Mouse (Mus musculus) adrenal gland, postnatal 36 days (tissue): ENCODE results near the gene Fam78b. TPM values are rescaled to one million over a fixed set of nuclear protein-coding genes. Genes with fewer than 3 reads are reported as not detected.
A peak's percentile ranks its signal among the peaks of the same experiment; 100 is the strongest.

ENCODE experiments used
- DNase-seq, 2 experiments: peaks; one replicate each; pipeline ENCODE4 v3.0.0; 2021; ENCODE audit warnings: mixed read lengths in 1 of 2
- long read RNA-seq, 2 experiments: library from polyadenylated mRNA; stranded (forward); transcript quantifications; one replicate each; pipeline ENCODE4 v2.0.0; 2021; ENCODE audit warnings: borderline sequencing depth in 2 of 2
- total RNA-seq, 2 experiments: library from RNA; stranded (reverse); gene quantifications; 2 replicates each; pipeline ENCODE4 v1.2.3; 2021

Gene Fam78b
- total RNA-seq, result 10 to 100 TPM in 1 of 2 experiments, 1 to 10 TPM in 1; 5.8 to 14.1 TPM
- long read RNA-seq, experiment 1, full-length matches to known transcripts, result 6 of 7 reads
- long read RNA-seq, experiment 1, partial matches to known transcripts, result 0 of 7 reads
- long read RNA-seq, experiment 1, other reads (novel, unspliced or antisense), result 1 of 7 reads
- long read RNA-seq, experiment 2, partial matches to known transcripts, result 0 of 2 reads
- long read RNA-seq, experiment 2, other reads (novel, unspliced or antisense), result 0 of 2 reads

DNA sequence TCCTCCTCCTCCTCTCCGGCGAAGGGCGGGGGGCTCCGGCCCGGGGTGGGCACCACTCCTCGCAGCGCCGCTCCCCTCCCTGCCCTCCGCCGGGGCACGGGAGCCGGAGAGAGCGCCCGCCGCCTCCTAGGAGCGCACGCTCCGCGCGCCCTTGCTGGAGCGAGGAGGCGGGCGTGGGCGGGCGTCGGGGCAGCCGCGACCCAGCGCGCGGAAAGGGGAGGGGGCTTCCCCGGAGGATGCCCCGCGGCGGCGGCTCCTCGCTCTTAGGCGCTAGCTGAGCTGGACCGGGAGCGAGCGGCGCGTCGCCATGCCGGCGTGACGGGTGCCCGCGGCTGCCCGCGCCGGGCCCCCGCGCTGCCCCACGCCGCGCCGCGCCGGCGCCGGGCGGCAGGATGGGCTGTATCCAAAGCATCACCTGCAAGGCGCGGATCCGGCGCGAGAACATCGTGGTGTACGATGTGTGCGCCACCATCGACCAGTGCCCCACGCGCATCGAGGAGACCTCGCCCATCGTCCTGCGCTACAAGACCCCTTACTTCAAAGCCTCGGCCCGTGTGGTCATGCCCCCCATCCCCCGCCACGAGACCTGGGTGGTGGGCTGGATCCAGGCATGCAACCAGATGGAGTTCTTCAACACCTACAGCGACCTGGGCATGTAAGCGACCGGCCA, at the start of gene Fam78b:
Gene Fam78b (plus strand): TSS at position 244 of the 670 bp plus-strand sequence.
- peak; percentile 34 to 56 for DNase-seq

DNA sequence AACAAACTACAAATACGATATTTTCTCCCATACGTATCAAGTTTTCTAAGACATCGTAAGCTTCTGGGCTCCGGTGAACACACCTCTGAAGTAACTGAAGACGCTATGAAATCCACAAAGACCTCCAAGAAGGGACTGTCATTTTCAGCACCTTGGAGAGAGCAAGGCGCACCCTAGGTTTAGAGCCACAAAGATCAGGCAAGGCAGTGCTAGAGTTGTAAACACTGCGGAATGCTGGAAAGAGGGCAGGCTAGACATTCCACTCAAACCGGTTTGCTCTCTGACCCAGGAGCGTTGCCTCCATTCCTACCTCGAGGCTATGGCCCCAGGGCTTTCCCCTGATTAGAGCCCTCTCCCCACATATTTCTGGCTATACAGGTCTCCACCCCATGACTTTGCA, 36.7 kb upstream of the Fam78b start:
- DNase-seq, result peak; percentile 59 to 68

DNA sequence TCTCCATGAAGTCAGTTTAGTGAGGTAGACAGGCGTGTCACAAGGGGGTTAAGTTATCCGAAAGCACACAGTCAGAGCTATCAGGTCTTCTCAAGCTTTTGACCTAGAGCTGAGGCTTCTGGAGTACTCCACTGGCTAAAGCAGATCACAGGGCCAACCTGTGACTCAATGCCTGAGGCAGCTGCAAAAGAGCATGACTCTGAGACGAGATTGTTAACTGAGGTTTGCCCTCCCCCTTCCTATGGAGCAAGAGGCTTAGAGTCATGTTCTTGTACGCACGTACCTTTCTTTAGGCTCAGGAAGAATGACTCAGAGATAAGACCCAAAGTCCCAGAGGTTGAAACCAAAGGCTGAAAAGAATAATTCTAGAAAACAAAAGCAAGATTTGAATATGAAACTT, 32.9 kb upstream of the Fam78b start:
- DNase-seq, result no peak

DNA sequence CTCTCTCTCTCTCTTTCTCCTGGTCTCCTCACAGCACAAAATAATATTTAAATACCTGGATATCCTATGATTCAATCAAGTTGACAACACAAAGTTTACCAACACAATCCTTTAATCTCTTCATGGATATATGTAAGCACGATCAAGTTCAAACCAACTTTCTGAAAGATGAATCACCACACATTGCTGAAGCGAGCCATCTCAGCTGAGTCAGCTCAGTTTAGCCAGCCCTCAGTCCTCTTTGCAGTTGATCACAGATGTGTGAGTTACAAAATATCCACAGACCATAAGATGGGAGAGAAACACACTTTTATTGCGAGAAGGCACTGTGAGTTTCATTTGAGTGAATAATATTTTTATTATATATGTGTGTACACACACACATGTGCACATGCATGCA, 27.5 kb upstream of the Fam78b start:
- DNase-seq, result no peak

DNA sequence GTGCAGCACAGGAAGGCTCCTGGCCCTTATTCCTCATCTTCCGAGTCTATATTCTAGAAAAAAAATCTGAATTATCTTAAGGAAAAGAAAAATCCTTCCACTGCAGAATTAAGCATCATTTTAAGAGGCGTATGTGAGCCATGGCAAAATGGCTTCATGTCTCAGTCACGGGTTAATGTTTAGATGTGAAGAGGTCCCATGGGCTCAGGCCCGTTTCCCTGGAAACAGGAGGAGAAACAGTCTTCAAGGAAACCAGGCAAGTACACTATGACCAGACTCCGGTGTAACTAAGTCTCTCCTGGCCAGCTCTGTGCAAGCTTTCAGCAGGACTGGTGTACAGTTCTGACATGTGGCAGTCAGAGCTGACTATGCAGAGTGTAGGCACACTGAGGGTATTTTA, 22.6 kb upstream of the Fam78b start:
- DNase-seq, result no peak

DNA sequence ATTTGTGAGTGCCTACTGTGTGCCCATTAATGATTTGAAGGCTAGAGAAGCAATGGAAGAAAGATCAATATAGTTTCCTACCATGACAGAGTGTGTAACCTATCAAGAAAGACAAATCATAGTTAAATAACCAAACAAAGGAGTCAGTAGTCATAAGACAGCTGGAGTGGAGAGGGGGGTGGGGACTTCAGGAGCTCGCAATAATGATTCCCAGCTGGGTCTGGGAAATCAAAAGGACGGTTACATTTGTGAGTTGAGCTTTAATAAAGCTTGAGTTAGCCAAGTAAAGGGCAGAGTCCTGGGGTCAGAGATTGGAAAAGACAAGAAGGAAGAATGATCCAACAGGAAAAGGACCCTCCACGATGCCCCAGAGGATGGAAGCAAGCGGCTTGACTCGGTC, 7.0 kb upstream of the Fam78b start:
- DNase-seq, result no peak

DNA sequence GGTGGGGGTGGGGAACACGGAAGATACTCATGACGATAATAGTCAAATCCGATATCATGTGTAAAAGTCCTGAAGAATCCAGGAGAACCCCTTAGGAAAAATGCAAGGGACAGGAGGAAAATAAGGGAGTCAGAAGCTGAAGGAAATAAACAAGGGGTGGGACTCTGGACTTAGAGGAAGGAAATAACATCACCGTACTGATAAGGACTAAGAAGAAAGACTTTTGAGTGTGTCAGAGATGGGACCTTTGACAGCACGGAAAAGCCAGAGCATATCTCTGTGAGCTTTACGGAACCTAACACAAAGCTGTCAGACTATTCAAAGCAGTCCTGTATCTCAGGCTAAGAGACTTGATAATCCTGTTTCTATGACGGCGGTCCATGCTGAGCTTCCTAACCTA, 5.0 kb upstream of the Fam78b start:
- no peak for DNase-seq

DNA sequence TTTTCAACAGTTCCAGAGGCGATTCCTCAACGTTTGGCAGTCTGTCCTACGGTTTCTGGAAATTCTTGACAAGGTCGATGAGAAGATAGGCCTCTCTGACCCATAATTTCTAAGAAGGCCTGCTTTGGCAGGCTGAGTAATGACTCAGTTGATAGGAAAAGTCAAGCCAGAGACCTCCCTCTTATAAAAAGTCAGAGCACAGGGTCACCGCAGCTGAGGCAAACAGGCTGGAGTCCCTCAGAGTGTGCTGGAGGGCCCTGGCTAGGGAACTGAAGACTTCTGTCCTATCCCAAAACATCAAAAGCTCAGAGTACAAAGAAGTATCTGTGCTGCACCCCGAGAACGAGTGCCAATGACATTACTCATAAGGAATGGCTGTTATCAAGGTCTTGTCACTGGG, 4.4 kb upstream of the Fam78b start:
- DNase-seq, result peak; percentile 49 to 59

DNA sequence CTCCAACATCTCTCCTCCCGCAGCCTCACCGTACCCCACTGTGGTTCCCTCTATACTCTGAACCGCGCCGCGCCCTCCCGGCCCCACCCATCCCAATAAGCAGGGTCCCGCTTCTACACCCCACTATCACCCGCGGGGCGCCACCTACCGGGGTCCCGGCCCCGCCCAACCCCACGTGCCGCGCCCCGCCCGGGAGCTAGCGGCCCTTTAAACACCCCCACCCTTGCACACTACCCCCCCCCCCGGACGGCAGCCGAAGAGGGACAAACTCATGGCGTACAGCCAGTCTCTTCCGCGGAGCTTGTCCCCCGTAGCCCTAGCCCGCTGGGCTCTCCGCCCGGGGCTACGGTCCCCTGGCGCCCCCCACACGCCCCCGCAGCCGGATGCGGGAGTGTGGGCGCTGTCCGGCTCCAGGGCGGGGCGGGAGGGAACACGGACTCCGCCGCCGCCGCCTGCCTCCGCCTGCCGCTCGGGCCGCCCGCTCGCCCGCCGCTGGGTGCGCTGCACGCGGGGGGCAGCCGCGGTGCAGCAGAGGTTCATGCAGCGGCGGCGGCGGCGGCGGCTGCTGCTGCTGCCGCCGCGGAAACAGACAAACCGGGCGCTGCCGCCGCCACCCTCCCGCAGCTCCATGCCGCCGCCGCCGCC, 566 bp upstream of the Fam78b start:
- DNase-seq, result peak; percentile 86 to 91

DNA sequence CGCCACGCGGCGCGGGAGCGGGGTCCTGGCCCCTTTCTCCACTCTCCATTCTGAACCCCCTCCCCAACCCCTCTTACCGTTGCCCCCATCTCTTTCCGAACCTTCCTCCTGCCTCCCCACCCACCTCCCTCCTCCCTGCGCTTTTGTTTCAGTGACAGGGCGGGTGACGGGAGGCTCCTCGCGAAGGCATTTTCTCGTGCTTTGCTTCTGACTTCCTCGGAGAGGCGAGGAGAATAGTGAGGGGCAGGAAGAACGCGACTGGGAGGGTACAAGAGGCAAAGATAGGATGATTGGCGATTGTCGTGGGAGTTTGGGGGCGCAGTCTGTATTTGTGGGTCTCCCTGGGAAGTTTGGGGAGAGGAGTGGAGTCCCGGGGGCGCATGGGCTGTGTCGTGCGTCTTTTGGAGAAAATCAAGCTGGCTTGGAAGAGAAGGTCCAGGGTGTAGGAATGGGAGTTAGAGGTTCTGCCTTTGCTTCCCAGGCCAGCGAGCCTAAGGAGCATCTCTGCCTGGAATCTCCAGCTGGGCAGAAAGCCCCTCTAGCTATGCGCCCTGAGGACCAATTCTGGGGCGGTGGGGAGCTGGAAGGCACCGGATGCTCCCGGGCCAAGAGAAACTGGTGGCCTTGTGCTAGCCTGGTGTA, 748 bp downstream of the Fam78b start:
- peak in 1 of 2 experiments; percentile 45 for DNase-seq

DNA sequence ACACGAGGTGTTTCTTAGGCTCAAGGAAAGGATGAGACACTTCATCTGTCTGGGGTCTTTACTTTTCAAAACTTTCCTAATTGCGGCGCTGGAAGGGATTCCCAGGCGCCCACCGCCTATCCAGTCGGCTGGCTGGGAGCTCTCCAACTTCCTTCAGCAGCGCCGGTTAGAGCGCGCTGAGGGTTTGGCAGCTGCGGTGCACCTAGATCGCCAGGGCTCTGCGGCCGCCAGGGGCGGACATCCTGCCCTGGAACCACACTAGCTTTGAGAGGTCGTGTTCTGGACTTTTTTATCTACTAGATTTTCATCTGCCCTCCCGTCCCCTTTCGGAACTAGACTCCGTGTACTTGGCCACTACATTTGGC, 1.3 kb downstream of the Fam78b start:
- DNase-seq, result peak; percentile 73 to 85

DNA sequence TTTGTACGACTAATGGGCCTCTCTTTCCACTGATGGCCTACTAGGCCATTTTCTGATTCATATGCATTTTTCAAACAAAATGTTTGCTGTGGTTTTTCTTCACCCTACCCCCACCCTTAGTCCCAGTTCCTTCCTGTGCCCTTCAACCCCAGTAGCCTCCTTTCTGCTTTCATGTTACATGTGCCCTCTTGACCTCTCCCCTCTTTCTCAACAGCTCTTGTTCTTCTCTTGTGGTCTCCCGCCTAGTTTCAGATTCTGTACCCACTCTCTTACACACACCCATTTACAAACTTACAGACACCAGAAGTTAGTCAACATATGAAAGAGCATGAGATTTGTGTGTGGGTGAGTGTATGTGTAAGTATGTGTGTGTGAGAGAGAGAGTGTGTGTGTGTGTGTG, 3.4 kb downstream of the Fam78b start:
- DNase-seq, result no peak

DNA sequence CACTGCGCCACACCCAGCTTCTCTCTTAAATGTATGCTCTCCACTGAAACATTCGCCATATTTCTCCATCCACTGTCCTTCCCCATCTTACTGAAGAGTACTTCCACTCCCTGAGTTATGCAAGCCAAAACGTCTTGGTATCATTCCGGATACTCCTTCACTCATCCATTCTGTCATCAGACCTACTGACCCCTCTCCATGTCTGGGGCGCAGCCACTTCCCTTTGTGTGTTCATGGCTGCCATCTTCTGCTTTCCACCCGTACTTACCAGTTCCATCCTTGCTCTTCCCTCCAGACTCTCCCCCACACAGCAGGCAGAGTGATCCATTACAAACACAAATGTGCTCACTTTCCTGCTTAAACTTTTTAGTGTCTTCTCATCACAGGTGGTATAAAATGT, 6.1 kb downstream of the Fam78b start:
- no peak for DNase-seq

DNA sequence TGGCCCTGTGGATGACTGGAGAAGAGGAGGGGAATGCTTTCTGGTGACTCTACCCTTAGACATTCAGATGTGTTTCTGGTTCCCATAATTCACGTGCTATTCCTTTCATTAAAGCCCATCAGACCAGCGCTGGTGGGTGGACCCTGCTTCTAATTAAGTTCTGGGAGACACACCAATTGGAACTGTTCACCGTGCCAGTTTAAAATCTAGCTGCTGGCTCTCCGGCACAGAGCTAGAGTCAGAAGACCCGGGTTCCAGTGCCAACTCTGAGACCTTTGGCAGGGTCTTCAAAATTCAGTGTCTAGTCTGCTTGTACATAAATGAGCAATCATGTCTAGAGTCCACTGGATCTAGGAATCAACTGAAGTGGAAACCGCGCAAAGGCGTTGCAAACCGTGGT, 9.0 kb downstream of the Fam78b start:
- no peak for DNase-seq

DNA sequence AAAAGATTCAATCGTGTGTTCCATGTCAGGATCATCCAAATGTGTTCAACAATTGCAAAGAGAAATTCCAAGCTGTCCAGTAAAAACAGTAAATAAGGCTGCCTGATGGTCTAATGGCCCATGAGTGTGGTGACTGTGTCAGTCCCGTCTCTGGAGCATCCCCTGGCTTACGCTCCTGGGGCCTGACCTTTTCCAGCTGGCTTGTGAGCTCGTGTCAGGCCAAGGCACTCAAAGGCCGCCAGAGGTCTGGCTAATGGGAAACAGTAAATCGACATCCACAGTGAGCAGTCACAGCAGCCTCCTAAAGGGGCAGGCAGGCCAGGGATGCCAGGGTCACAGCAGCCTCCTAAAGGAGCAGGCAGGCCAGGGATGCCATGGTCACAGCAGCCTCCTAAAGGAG, 10.1 kb downstream of the Fam78b start:
- DNase-seq, result no peak

DNA sequence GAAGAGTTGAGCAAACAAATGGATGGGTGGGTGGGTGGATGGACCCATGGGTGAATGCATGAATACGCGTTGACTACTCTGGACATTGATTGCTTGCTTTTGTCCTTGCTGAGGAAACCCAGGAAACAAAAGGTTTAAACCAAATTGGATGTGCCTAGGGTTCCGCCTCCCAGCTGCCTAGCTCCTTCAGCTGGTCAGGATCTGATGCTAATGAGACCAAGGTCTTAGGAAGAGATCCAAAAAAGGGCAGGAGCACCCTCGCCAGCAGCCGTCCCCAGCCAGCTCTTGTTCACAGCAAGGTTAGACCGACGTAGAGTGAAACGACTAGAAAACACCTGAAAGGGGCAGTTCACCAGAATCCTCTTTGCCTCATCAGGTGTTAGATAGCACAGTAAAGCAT, 11.4 kb downstream of the Fam78b start:
- DNase-seq, result no peak

DNA sequence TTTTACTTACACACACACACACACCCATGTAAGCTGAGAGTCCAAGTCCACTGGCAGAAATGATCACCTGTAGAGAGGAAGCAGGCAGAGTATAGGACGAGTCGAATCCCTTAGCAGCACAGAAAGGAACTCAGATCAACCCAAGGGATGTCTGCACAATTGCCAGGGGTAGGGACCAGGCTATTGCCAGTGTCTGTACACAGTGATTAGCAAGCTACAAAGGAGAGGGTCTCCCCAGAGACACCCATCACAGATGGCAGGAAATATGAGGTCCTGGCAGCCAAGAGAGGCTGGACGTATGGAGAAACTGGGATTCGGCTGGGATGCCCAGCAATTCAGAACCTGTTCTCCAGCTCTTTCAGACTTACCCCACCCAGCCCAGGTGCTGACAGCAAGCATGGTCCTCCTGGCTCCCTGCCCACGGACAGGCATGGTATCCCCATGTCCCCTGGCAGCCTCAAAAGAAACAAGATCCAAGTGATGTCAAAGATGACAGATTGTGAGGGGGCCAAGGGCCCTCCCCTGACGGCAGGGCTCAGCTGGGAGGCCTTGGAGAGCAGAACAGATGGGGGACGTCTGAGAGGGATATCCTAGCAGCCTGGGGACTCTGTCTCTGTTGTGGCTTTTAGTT, 12.1 kb downstream of the Fam78b start:
- peak; percentile 54 to 71 for DNase-seq

DNA sequence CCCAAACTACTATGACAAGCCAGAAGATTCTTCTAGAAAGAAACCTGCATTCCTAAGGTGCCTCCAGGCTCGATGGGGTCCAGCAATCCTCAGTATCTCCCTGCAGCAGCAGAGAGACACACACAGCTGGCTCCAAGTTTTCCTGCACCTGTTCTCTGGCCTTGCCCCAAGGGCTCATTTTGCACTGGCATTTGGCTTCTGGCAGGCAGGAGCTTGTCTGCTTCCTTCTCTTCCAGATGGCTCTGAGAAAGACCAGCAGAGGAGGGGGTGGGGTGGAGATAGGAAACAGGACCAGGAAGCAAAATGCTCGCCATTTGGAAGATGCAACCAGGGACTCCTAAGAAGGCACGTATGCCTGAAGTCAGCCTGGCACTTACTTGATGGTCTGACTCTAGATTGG, 15.1 kb downstream of the Fam78b start:
- no peak for DNase-seq

DNA sequence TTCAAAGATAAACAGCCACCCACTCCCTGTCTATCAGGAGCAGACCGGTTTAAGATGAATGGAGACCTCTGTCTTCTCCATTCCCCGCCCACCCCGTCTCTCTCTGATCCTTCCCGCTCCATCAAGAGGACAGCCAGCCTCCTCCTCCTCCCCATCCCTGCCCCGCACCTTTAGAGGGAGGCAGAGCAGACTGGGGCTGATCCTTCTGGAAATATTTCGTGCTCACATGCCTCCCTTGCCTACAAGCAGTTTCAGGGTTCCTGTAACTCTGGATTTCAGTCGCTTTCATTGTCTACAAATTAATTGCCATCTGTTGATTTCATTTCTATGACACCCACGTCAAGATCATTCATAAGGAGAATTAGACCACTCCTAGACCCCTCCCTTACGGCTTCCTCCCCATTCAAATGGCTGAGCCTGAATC, 20.8 kb downstream of the Fam78b start:
- DNase-seq, result no peak

DNA sequence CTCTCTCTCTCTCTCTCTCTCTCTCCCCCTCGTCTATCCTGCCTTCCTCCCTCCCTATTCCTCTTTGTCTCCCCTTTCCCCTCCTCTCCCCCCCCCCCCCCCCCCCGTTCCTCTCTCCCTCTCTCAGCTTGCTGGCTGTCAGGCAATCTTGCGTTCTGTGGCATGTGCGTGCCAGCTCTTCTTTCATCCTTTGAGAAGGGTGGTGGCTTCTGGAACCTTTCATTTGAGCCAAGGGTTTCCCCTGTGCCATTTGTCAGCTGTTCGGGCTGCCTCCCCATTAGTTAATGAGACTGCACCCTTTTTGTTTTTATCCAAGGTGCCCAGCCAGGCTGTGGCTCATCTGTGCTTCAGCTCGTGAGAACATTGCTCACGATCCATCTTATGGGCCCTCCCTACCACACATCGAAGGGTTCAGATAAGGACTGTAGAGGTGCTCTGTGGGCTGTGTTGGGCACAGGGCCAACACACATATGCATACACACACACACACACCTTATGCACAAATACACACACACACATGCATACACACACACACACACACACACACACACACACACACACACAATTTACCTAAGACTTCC, 21.4 kb downstream of the Fam78b start:
- DNase-seq, result no peak

DNA sequence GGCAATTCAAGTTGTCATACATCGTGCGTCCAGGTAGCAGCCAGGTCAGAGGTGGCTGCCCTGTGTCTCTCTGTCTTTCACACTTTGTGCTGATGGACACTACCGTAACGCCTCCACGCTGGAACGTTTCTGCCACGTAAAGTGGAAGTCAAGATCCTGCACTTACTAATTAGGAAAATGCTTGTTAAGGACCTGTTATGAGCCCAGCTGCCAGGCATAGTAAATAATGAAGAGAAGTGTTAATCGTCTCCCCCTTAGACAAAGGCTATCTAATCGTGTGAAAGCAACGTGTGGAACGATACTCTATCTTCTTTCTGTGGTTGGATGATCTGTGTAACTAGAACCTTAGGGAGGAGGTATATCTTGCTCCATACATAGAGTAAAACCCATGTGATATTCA, 22.6 kb downstream of the Fam78b start:
- no peak for DNase-seq

DNA sequence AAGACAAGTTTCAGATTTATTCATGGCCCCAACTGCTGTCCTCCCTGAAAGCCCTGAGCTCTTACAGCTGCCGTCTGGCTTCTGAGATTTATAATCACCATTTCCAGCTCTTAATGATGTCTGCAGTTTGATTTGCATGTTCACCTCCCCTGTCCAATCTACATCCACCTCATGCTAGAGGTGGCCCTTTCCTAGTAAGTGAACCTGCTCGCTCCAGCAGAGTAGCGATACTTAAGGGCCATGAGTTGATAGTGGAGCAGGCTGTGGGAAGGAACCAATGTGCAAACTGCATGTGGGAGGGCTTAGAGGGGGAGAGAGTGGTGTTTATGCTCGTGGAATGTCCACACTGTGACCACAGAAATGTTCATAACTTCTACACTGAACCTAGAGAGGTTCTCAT, 23.7 kb downstream of the Fam78b start:
- DNase-seq, result no peak
